Mouse (Mus musculus): ENCODE data around the gene Hsh2d. TPM values are rescaled to one million over a fixed set of nuclear protein-coding genes. Genes with fewer than 3 reads are reported as not detected.

Gene Hsh2d
- polyA plus RNA-seq, 1 experiment from 2014 or later = not detected

DNA sequence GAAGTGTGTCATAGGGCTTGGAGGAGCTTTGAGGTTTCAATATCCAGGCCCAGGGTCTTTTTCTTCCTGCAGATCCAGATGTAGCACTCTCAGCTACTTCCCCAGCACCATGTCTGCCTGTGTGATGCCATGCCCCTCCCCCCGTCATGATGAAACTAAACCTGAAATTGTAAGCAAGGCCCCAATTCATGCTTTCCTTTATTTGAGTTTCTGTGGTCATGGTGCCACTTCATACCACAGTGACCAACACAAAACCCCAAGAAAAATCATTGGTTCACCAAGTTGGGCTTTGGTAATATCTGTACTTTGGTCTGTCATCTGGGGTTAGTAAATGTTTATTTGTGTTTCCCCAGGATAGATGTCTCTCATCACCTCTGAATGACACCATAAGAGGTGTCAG lies 19.1 kb downstream of the Hsh2d start:
- Histone ChIP-seq H3K27ac (no peak overlapping the region), H3K4me2 (replicated peaks) (no peak overlapping the region), H3K9ac (no peak overlapping the region), H3K9me3 (peaks cover 15% of the 10 kb centered on the region), H3K36me3 (no peaks in the 10 kb centered on the region), H3K4me3 (no peak overlapping the region), H3K27me3 (replicated peaks) (0 out of 2 replicates have a peak, but pooled peaks cover 7% of the 10 kb centered on the region), H3K4me1 (no peaks in the 10 kb centered on the region)
- 83% methylated on average over 1 of the region's 1 CpGs for WGBS
- ATAC-seq (ENCODE audit: low FRiP score, low read depth) = no peak

GRCm38 (mm10) chr8:72210222-72210621 lies 20.8 kb downstream of the Hsh2d start:
- no peaks in the 10 kb centered on the region for H3K4me1 ChIP-seq
- H3K9me3 ChIP-seq = 0 out of 2 replicates have a peak, but pooled peaks cover under 1% of the 10 kb centered on the region
- H3K4me2 ChIP-seq (replicated peaks) = no peak overlapping the region
- 79% methylated on average over 4 of the region's 4 CpGs for WGBS
- no peak for ATAC-seq (ENCODE audit: low FRiP score, low read depth)
- H3K9ac ChIP-seq = no peak overlapping the region
- H3K4me3 ChIP-seq = no peak overlapping the region
- peaks cover 11% of the 10 kb centered on the region; the same call in 1 of the 2 replicates for H3K27me3 ChIP-seq (replicated peaks)
- no peaks in the 10 kb centered on the region for H3K36me3 ChIP-seq
- H3K27ac ChIP-seq = no peak overlapping the region

DNA sequence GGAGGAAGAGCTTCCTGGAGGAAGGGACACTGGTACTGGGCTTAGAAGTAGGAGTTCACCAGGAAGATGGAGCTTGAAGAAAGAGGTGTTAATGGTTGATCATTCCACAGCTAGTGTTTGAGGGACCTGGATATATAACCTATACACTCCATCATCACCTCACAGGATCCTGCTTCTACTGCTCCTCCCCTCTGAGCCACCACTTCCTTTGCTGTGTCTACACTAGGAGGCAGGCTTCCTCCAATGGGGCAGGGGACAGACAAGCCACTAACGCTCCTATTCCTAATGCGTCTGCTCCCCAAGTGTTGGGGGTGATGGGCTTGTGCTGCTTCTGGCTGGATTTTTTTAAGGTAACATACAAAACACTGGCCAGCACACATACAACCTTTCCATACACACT lies 21.3 kb downstream of the Hsh2d start:
- Histone ChIP-seq H3K27me3 (replicated peaks) (peaks cover 12% of the 10 kb centered on the region; the same call in 1 of the 2 replicates), H3K4me2 (replicated peaks) (no peak overlapping the region), H3K9me3 (no peaks in the 10 kb centered on the region), H3K4me1 (no peaks in the 10 kb centered on the region), H3K4me3 (no peak overlapping the region), H3K36me3 (no peaks in the 10 kb centered on the region), H3K27ac (no peak overlapping the region), H3K9ac (no peak overlapping the region)
- 55% methylated on average over 2 of the region's 2 CpGs for WGBS
- ATAC-seq (ENCODE audit: low FRiP score, low read depth) = no peak

GRCm38 (mm10) chr8:72211846-72212245 lies 22.4 kb downstream of the Hsh2d start:
- H3K9me3 ChIP-seq = no peaks in the 10 kb centered on the region
- H3K4me2 ChIP-seq (replicated peaks) = no peak overlapping the region
- H3K4me1 ChIP-seq = no peaks in the 10 kb centered on the region
- H3K36me3 ChIP-seq = no peaks in the 10 kb centered on the region
- no peak for ATAC-seq (ENCODE audit: low FRiP score, low read depth)
- no peak overlapping the region for H3K9ac ChIP-seq
- 87% methylated on average over 1 of the region's 1 CpGs for WGBS
- H3K27ac ChIP-seq = no peak overlapping the region
- H3K4me3 ChIP-seq = no peak overlapping the region
- H3K27me3 ChIP-seq (replicated peaks) = peaks cover 12% of the 10 kb centered on the region; the same call in 1 of the 2 replicates

- no peaks in the 10 kb centered on the region for H3K4me1 ChIP-seq
- peaks cover 12% of the 10 kb centered on the region; the same call in 1 of the 2 replicates for H3K27me3 ChIP-seq (replicated peaks)
- H3K4me2 ChIP-seq (replicated peaks) = no peak within 1 kb of the TSS
- no peaks in the 10 kb centered on the region for H3K36me3 ChIP-seq
- no peak for ATAC-seq (ENCODE audit: low FRiP score, low read depth)
- no peaks in the 10 kb centered on the region for H3K9me3 ChIP-seq
- no peak within 1 kb of the TSS for H3K9ac ChIP-seq
- 69% methylated on average over 4 of the region's 4 CpGs for WGBS
- H3K4me3 ChIP-seq = no peak within 1 kb of the TSS
- no peak within 1 kb of the TSS for H3K27ac ChIP-seq
Observed at GRCm38 (mm10) chr8:72212751-72213150, 23.3 kb downstream of the Hsh2d start, which contains the start of gene Cib3. TSS of gene Cib3 (minus strand) at chr8:72212837.

- ATAC-seq (ENCODE audit: low FRiP score, low read depth) = no peak
- Histone ChIP-seq H3K36me3 (no peaks in the 10 kb centered on the region), H3K4me1 (no peaks in the 10 kb centered on the region), H3K4me3 (no peak within 1 kb of the TSS), H3K9ac (no peak within 1 kb of the TSS), H3K9me3 (no peaks in the 10 kb centered on the region), H3K4me2 (replicated peaks) (no peak within 1 kb of the TSS), H3K27ac (no peak within 1 kb of the TSS), H3K27me3 (replicated peaks) (peaks cover 12% of the 10 kb centered on the region; the same call in 1 of the 2 replicates)
- 77% methylated on average over 4 of the region's 4 CpGs for WGBS
Observed at GRCm38 (mm10) chr8:72213536-72213935, 24.1 kb downstream of the Hsh2d start, which contains the start of gene Gm11034. TSS of gene Gm11034 (minus strand) at chr8:72213636.

DNA sequence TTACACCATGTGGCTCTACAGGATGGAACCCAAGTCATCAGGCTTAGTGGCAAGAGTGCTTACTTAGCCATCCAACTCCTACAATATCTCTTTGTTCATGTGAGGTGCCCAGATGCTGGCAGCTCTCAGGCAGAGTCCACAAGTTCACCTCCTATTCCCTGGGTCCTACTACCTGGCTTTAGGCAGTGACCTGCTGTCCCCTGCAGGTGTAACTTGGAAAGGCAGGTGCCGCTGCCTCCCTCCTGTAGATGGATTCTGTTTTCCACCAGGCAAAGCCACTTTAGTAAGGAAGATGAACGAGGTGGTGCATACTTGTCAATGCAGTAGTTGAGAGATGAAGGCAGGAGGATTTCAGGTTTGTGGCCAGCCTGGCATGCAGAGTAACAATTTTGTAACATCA lies 25.6 kb downstream of the Hsh2d start:
- Histone ChIP-seq H3K36me3 (no peaks in the 10 kb centered on the region), H3K9ac (no peak overlapping the region), H3K9me3 (no peaks in the 10 kb centered on the region), H3K27ac (no peak overlapping the region), H3K4me1 (peaks cover under 1% of the 10 kb centered on the region; the same call in 1 of the 2 replicates), H3K4me3 (no peak overlapping the region), H3K4me2 (replicated peaks) (no peak overlapping the region), H3K27me3 (replicated peaks) (peaks cover 12% of the 10 kb centered on the region; the same call in 1 of the 2 replicates)
- WGBS = 37% methylated on average over 2 of the region's 2 CpGs
- no peak for ATAC-seq (ENCODE audit: low FRiP score, low read depth)

DNA sequence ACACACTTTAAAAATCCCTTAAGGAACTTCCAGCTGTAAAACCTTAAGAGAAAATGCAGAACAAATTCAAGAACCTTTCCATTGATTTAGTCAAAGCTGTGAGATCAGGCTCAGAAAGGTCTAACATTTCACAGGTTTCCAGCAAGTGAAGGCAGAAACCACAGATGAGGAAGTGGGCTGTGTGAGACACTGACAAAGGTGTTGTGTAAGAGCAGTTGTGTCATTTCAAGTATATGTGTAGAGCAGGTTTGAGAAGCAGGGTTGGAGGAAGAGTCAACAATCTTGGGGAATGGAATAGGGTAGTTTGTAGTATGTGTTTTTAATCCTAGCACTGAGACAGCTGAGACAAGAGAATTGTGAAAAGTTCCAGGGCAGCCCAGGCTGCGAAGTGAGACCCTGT lies 26.4 kb downstream of the Hsh2d start:
- Histone ChIP-seq H3K4me3 (no peak overlapping the region), H3K27ac (no peak overlapping the region), H3K9ac (no peak overlapping the region), H3K4me2 (replicated peaks) (no peak overlapping the region), H3K27me3 (replicated peaks) (peaks cover 12% of the 10 kb centered on the region; the same call in 1 of the 2 replicates), H3K4me1 (peaks cover 8% of the 10 kb centered on the region), H3K36me3 (no peaks in the 10 kb centered on the region), H3K9me3 (no peaks in the 10 kb centered on the region)
- 36% methylated on average over 1 of the region's 1 CpGs for WGBS
- no peak for ATAC-seq (ENCODE audit: low FRiP score, low read depth)

DNA sequence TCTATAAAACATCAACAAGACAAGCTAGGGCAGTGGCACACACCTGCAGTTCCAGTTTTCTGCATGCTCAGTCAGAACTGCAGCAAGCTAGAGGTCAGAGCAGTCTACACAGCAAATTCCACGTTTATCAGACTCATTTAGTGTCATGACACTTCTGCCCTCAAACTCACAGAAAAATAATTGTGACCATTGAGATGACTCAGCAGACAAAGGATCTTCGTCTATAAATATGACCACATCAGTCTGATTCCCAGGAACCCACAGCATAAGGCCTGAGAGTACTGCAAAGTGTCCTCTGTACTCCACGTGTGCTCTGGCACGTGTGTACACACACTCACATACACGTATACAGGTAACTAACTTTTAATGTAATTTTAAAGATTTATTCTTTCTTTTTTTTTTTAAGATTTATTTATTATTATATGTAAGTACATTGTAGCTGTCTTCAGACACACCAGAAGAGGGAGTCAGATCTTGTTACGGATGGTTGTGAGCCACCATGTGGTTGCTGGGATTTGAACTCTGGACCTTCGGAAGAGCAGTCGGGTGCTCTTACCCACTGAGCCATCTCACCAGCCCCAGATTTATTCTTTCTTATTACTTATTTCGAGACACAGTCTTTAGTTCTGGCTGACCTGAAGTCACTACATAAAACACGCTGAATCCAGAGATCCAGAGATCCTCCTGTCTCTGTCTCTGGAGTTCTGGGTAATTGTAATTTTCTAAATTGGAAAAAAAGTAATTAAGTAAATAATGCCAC lies 29.5 kb downstream of the Hsh2d start:
- Histone ChIP-seq H3K36me3 (peaks cover 28% of the 10 kb centered on the region), H3K9ac (no peak overlapping the region), H3K27ac (no peak overlapping the region), H3K4me3 (no peak overlapping the region), H3K4me1 (peaks cover 16% of the 10 kb centered on the region), H3K9me3 (no peaks in the 10 kb centered on the region), H3K27me3 (replicated peaks) (peaks cover 5% of the 10 kb centered on the region; the same call in 1 of the 2 replicates), H3K4me2 (replicated peaks) (peak overlapping the region; percentile 91)
- ATAC-seq (ENCODE audit: low FRiP score, low read depth) = peak; percentile 57
- WGBS = 84% methylated on average over 10 of the region's 10 CpGs

GRCm38 (mm10) chr8:72219541-72220363 lies 30.3 kb downstream of the Hsh2d start, which contains the start of gene Fam32a:
TSS of gene Fam32a (plus strand) at chr8:72219730.
- Histone ChIP-seq H3K27me3 (replicated peaks) (peaks cover 5% of the 10 kb centered on the region; the same call in 1 of the 2 replicates), H3K4me3 (peak within 1 kb of the TSS; percentile 77), H3K4me1 (peaks cover 16% of the 10 kb centered on the region), H3K9me3 (no peaks in the 10 kb centered on the region), H3K4me2 (replicated peaks) (peak within 1 kb of the TSS; percentile 91), H3K27ac (0 out of 2 replicates have a peak within 1 kb of the TSS, but pooled peaks have one; percentile 13), H3K9ac (peak within 1 kb of the TSS; percentile 68), H3K36me3 (peaks cover 31% of the 10 kb centered on the region)
- WGBS = 15% methylated on average over 39 of the region's 39 CpGs
- ATAC-seq (ENCODE audit: low FRiP score, low read depth) = peak; percentile 98

- no peaks in the 10 kb centered on the region for H3K9me3 ChIP-seq
- peak overlapping the region; percentile 77 for H3K4me3 ChIP-seq
- H3K4me1 ChIP-seq = peaks cover 16% of the 10 kb centered on the region
- 91% methylated on average over 4 of the region's 4 CpGs for WGBS
- H3K27ac ChIP-seq = no peak overlapping the region
- H3K4me2 ChIP-seq (replicated peaks) = peak overlapping the region; percentile 91
- peaks cover 31% of the 10 kb centered on the region for H3K36me3 ChIP-seq
- no peak for ATAC-seq (ENCODE audit: low FRiP score, low read depth)
- no peaks in the 10 kb centered on the region for H3K27me3 ChIP-seq (replicated peaks)
- H3K9ac ChIP-seq = no peak overlapping the region
Observed at GRCm38 (mm10) chr8:72220758-72221157, 31.3 kb downstream of the Hsh2d start.

DNA sequence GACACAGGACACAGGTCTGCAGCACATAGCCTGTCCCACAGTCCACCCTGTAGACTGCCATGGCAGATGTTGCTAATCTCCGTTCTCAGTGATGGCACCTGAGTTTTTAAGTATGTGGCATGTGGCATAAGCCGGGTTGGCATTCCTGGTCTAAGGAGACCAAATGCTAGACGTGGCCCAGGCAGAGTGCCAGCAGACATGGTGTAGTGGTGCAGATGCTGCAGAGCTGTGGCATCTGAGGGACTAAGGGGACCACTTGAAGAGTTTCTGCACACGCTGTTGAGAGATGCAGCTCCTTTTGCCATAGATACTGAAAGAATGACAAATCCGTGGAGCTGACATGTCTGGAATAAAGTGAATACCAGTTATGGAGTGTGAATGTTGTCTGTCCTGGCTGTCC lies 33.2 kb downstream of the Hsh2d start:
- WGBS = 95% methylated on average over 5 of the region's 5 CpGs
- H3K27ac ChIP-seq = no peak overlapping the region
- H3K27me3 ChIP-seq (replicated peaks) = no peaks in the 10 kb centered on the region
- peaks cover 31% of the 10 kb centered on the region for H3K36me3 ChIP-seq
- no peak for ATAC-seq (ENCODE audit: low FRiP score, low read depth)
- H3K9me3 ChIP-seq = no peaks in the 10 kb centered on the region
- no peak overlapping the region for H3K4me2 ChIP-seq (replicated peaks)
- no peak overlapping the region for H3K9ac ChIP-seq
- H3K4me1 ChIP-seq = peaks cover 16% of the 10 kb centered on the region
- no peak overlapping the region for H3K4me3 ChIP-seq

All from neural tube, embryonic 12.5 days (tissue).